Mouse (Mus musculus) MEL-GATA-1-ER (cell line): ENCODE measurements around the gene Kbtbd3.

Experiments used
- DNase-seq: peaks from one replicate; pipeline ENCODE4 v3.0.0-alpha.2; 2012; ENCODE audit warnings: low read depth; ENCODE audit errors: extremely low read depth

Kbtbd3 gene

DNA sequence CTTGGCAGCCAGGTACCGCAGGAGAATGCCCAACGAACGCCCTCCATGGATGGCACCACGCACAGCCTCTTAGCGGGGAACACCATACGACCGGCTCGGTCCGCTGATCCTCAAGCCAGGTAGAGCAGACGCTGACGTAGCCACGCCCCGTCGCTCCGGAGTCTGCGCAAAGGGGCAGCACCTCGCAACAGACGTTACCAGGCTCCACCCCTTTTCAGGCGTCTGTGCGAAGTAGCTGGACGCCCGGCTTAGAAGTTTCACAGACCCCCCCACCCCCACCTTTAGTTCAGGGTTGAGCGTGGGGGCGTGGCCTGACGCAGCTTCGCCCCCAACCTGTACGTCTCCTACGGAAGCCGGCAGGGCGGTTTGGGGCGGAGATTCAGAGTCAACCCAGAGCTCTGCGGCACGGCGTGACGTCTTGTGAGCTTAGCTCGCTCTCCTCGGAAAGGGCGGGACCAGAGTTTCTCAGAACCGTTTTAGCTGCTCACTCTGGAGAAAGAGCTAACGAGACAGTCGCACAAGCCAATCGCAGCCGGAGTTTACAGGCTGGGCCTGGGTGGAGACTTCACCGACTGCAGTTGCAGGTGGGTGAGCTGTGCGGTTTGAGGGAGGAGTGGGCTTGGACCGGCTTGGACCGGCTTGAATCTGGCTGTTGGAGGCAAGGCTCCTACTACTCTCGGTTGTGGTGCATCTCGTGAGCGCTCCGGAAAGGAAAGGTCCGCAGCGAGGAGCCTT, at the start of gene Kbtbd3, which contains the start of gene Aasdhppt:
Kbtbd3 (plus strand) TSS at position 483 of the 735 bp plus-strand sequence.
Aasdhppt (minus strand) TSS at position 121 of the 735 bp plus-strand sequence.
- peak; percentile 100 for DNase-seq

DNA sequence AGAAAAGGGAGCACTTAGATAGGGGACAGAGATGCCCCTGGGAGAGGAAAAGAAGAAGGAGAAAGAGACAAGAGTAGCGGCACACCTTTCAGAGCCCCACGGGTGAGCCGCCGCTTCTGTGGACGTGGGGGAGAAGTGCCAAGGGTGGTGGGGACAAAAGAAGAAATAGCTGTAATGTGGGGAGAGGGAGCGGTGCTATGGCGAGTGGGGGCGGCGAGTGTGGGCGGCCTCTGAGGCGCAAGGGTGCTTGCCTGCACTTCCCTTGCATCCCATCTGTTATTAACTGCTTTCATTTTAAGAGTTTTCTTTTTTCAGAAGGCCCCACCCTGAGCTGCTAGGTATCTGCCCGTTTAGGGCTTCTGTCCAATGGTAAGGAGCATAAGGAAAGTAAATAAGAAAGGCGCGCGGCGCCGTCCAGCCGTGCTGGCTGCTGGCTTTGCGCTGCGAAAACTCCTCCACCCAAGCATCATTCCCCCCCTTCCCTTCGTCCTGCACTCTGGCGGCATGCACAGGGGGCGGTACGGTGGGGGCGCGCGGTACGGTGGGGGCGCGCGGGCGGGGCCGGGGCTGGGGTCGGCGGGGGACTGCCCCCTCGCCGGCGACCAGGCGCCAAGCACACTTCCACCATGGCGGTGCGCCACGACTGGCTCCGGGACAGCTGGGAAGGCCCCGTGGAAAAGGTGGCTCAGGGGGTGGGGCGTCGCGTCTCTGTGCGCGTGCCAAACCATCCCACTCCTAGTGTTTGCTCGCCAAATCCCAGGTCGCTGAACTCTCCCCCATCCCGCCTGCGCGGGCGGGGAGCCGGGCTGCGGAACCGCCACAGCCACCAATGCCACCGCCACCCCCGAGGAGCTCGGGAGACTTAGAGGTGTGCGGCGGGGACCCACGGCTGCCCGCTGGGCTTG, 49.5 kb upstream of the Kbtbd3 start:
- DNase-seq: no peak

DNA sequence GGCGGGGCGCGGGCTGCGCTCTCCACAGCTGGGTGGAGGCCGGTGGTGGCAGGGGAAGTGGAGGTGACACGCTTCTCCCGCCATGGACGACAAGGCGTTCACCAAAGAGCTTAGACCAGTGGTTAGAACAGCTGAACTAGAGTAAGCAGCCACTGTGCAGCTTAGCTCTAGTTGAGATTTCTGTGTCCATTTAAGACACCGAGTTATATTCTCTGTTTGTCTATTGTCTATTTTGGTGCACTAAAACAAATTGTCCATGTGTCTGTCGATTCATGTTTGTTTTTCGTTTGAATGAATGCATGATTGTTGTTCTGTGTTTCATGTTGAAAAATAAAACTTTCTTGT, 48.9 kb upstream of the Kbtbd3 start:
- DNase-seq: no peak

DNA sequence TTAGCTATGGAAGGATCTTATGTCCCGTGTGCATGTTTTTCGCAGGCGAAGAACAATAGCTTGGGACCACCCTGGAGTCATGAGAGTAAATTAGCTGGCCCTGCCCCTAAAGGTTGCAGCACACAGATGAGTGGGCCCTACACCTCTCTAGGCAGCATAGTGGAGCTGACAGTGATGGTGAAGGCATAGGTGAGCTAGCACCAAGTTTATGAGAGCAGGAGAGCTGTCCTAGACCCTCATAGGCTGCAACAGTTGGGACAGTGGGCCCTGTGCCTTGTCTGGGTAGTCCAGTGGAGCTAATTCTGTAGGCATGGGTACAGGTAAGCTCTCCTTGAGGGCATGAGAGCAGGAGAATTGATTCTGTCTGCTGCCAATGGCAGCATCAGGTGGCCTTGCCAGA, 42.8 kb upstream of the Kbtbd3 start:
- DNase-seq: no peak

DNA sequence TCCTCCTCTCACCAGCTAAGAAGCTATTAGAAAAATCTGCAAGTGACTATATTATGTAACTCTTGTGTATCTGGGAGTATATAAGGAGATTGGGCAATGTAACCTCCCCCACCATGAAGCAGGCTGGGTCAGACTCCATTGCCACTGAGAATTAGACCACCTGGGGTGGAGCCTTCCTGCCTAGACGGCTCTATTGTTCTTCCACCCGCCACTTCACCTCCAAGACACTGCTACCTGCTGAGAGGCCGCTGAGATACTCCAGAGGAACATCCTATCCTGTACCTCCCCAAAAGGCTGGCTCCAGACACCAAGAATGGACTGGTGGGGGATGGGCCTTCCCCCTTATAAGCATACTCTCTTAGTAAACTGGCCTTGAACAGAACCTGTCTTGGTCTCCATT, 25.8 kb upstream of the Kbtbd3 start:
- DNase-seq: no peak

DNA sequence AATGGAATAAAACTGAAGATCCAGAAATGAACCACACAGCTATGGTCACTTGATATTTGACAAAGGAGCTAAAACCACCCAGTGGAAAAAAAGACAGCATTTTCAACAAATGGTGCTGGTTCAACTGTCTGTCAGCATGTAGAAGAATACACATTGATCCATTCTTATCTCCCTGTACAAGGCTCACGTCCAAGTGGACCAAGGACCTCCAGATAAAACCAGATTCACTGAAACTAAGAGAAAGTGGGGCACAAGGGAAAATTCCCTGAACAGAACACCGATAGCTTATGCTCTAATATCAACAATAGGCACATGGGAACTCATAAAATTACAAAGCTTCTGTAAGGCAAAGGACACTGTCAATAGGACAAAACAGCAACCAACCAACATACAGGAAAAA, 9.2 kb upstream of the Kbtbd3 start:
- no peak for DNase-seq

DNA sequence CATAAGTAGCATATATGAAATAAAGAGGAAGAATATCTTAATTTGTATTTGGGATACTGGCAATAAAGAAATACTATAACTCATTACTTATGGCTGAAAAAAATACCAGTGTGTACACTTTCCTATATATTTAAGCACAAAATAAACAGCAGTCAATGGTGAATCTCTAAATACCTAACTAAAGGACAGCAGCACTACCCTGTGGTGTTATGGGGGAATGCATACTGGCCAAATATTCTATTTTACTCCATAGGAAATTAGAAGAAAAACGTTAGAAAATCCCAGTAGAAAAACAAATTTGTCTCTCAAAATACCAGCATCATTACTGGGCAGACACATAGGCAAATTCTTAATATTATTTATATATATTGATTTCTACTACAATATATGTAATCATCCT, 4.8 kb upstream of the Kbtbd3 start:
- no peak for DNase-seq

DNA sequence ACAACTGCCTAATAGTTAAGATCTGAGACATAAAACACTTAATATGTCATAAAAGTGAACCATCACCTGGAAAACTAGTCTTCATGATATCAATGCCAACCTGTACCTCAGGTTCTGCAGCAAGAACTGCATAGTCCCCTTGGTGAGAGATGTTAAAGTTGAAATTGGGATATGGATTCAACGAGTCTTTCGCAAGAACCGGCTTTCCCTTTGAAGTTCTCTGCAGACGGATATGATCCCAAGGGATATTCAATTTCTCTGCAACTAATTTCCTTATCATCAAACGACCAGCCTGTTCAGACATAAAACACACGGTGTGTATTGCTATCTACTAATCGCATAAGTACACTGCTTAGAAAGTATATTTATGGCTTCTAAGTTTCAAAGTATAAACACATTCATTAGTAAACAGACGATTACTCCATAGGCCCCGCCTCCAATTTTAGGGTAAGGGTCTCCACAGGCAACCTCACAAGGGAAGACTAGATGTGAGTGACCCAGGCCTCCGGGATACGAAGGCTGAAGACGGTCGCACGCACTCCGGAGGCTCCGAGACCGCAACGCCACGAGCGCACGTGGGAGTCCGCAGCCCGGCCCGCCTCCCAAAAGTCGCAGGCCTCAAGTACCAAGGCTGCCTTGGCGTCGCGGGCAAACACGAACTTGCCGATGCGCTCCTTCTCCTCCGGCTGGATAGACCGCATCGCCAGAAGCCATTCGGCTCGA, 844 bp upstream of the Kbtbd3 start:
- DNase-seq: peak; percentile 41

DNA sequence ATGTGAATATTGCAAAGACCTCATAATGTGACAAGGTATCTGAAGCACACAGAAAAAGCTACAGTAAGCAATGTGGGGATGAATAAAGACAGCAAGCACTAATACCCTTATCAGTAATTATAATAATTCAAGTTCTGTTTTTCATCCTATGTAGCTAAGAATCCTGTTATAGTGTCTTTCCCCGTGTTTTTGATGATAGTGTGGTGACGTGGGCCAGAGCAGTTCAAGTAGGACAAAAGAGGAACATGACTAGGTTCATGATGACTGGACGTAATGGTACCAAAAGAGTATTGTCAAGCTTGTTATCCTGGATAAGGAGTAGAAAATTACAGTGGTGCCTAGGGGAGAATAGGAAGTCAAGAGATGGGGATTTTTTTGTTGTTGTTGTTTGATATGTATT, 1.1 kb downstream of the Kbtbd3 start:
- peak; percentile 87 for DNase-seq

DNA sequence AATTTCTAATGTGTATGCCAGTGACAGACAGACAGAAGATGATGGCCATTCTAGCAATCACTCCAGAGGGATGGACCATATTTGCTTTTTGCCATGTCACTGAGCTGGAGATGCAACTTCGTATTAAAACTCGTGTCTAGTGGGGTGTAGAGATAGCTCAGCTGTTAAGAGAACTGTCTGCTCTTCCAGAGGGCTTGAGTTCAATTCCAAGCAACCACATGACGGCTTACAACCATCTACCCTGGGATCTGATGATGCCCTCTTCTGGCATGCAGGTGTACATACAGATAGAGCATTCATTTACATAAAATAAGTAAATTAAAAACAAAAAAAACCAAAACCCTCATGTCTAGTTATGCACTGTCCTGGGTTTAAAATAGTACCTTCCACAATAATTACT, 1.5 kb downstream of the Kbtbd3 start:
- peak; percentile 49 for DNase-seq

DNA sequence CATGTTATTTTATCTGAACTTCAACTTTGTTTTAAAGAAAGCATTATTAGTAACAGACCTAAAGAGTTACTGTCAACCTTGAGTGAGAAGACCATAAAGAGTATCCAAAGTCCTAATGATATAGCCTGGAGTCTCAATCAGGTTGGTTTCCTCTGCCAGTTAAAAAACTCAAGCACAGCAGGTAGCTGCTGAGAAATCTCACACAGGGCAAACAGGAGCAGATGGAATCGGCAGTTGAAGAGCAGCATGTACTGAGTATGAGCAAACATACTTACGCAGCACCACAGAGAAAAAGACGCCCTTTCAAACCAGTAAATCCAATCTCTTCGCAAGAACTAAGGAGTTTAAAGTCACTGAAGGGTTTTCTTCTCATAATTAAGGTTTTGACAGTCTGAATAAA, 4.3 kb downstream of the Kbtbd3 start:
- DNase-seq: no peak

DNA sequence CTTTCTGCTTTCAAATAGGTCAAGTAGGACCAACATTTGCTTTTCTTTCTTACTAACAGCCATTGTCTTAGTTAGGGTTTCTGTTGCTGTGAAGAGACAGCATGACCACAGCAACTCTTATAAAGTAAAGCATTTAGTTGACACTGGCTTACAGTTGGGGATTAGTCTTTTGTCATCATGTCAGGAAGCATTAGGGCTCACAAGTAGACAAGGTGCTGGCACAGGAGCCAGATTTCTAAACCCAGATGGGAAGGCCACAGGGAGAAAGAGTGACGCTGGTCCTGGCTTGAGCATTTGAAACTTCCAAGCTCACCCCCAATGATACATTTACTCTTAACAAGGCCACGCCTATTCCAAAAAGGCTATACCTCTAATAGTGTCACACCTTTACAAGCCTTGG, 6.1 kb downstream of the Kbtbd3 start:
- no peak for DNase-seq

DNA sequence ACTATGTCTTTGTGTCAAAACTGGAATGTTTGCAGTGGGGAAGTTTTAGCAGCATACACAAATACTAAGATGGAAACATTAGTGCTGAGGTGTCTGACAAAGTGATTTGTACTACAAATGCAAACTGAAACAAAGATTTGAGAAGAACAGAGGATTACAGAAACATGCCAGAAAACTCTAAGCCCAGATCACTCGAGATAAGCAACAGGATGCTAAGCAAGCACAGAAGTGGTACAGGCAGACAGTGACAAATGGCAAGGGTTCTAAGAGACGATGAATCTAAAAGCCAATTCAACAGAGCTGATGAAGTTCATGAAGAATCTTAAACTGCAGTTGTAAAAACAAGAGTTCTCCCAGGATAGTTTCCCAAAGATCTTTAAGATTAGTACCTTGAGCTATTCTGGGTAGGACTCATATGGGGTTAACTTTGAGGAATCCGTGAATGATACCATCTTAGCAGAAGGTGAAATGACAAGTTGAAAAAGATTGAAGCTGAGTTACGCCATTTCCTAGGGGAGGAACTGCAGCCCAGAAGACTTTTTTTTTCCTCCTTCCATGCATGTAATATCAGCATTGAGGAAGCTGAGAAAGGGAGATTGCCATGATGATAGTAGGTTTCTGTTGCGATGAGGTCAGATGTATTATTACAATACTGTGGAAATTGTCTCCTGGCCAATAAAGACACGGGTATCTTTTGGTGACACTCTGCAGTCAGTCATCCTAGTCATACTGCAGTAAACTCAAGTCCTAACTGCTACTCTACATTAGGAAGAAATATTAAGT, 9.5 kb downstream of the Kbtbd3 start:
- DNase-seq: no peak

DNA sequence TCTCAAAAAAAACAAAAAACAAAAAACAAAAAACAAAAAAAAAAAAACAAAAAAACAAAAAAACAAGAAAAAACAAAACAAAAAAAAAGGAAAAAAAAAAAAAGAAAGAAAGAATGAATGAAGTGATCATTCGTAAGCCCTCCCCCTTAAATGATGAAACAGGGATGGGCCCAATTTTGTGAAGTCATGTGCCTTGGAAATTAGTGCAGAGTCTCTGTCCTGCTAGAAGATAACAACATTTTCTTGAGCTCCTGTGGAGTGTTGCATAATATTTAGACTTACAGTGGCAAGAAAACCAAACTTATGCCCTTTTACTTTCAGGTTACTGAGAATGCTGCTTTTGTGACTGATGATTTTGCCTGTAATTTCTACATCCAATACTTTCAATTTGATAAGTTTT, 43.5 kb downstream of the Kbtbd3 start:
- no peak for DNase-seq

DNA sequence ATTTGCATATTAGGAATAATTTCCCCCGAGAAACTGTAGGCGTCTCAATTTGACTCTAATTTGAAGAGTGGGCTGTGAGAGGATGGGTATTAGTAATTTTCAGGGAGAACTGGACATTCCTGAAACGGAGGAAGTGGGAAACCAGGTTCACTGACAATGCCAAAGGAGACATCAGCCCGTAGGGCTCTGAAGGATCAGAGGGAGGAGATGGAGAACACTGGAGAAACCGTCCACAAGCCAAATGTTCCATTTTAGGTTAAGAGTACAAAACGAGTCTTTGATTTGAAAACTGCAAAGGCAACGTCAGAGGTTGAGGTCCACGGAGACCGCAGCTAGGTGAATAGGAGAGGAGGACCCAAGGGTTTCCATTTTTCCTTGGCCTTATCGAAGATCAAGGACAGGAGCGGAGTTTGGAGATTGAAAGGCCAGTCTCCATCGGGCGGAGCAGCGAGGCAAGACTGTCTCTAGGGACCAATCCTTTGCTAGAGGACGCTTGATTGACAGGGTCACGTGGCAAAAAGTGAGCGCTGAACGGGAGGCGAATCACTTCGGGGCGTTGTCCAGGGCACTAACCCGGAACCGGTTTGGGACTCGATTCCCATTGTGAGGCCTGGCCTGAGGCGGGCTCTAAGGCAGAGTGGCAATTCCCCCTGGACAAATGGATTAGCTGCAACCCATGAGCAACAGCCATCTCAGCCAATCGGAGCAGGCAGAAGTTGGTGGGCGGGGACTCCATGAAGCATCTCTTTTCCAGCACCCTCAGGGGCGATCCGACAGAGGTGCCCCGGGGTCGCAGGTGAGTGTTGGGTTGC, 66.4 kb downstream of the Kbtbd3 start, which contains the start of gene Msantd4:
Msantd4 (plus strand) TSS at position 735 of the 812 bp plus-strand sequence.
- peak; percentile 99 for DNase-seq

DNA sequence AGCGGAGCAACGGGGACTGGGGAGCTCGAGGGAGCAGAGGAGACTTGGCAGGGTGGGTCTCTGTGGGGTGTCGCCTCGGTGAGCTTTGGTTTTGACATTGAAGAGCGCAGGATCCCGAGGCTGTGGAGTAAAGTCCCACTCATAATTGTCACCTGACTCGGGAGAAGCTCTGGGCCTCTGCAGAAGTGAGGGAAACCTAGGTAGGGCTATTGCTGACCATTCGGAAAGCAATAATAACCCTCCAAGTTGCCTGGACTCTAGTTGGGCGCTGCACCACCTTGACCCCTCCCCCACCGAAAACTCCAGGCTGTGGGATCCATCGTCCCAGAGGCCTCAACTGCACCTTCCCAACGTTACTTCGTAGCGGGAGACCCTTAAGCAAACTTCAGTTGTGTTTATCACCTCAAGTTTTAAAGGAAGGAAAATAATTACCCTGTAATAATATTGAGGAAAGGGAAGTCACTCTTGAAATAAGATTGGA, 67.0 kb downstream of the Kbtbd3 start:
- DNase-seq: peak; percentile 30
